Mouse (Mus musculus): ENCODE results near the gene Plekhg4. TPM values are rescaled to one million over a fixed set of nuclear protein-coding genes. Genes with fewer than 3 reads are reported as not detected.

Plekhg4 gene
- 0.80 and 1.1 TPM in 2 replicates for total RNA-seq (2012; rRNA removed)
- total RNA-seq (2014; rRNA removed), result 0.44 and 0.59 TPM in 2 replicates
- polyA plus RNA-seq (2012; ENCODE audit: insufficient read length, low read depth), result 0.33 and 0.54 TPM in 2 replicates

DNA sequence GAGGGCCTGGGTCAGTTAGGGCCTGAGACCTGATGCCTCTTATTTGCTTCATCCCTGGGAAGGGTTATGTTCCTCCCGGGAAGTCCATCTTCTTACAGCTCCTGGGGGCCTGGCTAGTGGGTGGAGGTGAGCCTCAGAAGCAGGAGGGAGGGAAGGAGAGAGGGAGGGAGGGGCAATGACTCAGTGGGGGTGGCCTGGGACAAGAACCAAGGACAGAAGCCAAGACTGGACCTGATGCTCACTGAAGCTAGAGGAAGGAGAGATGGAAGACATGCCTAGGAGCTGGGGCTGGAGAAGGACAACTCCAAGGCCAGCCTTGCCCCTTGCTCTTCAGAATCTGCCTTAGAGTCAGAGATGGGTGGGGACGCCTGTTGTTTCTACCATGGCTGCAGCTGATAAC is at the start of gene Plekhg4:
Gene Plekhg4 (plus strand): TSS at position 243 of the 400 bp plus-strand sequence.
- Histone ChIP-seq H3K4me2 (ENCODE audit: insufficient read depth, low read depth, poor library complexity, severe bottlenecking) (no peak within 1 kb of the TSS), H3K9ac (ENCODE audit: insufficient read depth, low read depth) (no peak within 1 kb of the TSS), H3K79me2 (replicated peaks; ENCODE audit: control insufficient read depth, extremely low read depth, insufficient read depth, poor library complexity, severe bottlenecking) (no peaks in the 10 kb centered on the region), H3K9me3 (replicated peaks; ENCODE audit: low read length) (peaks cover 7% of the 10 kb centered on the region), H3K27ac (ENCODE audit: insufficient read depth, low read depth) (no peak within 1 kb of the TSS), H3K27me3 (replicated peaks) (no peaks in the 10 kb centered on the region), H3K4me1 (ENCODE audit: control insufficient read depth in 1 of 2, insufficient read depth in 2 of 2) (no peaks in the 10 kb centered on the region), H3K36me3 (replicated peaks in 1 of 2; ENCODE audit: control insufficient read depth in 1 of 2, insufficient read depth in 1 of 2, low read length in 1 of 2) (peaks cover 0 to 3% of the 10 kb centered on the region in 2 experiments), H3K4me3 (replicated peaks in 1 of 3; ENCODE audit: low read depth in 2 of 3, low read length in 2 of 3, poor library complexity in 1 of 3) (no peak within 1 kb of the TSS)
- TF ChIP-seq CTCF (conservative IDR thresholded peaks at IDR 0.05 in 1 of 2, IDR thresholded peaks at IDR 0.05 in 1 of 2; ENCODE audit: low read depth in 2 of 2, low read length in 2 of 2), result no peak
- no peak for TF ChIP-seq MYC (IDR thresholded peaks at IDR 0.05; ENCODE audit: low read depth, low read length)
- no peak for TF ChIP-seq NELFE (IDR thresholded peaks at IDR 0.05; ENCODE audit: low read depth, low read length)
- TF ChIP-seq USF2 (conservative IDR thresholded peaks at IDR 0.05; ENCODE audit: low read depth, low read length), result no peak
- TF ChIP-seq CHD2 (IDR thresholded peaks at IDR 0.05; ENCODE audit: low read length), result no peak
- no peak for TF ChIP-seq NRF1 (IDR thresholded peaks at IDR 0.05; ENCODE audit: low read depth, low read length)
- no peak for TF ChIP-seq GABPA (IDR thresholded peaks at IDR 0.05; ENCODE audit: insufficient replicate concordance, low read depth, low read length)
- no peak for TF ChIP-seq JUND (conservative IDR thresholded peaks at IDR 0.05; ENCODE audit: low read depth, low read length)
- TF ChIP-seq ZKSCAN1 (IDR thresholded peaks at IDR 0.05; ENCODE audit: borderline replicate concordance, low read depth, low read length), result no peak
- no peak for DNase-seq (ENCODE audit: extremely low read depth)
- dilution Hi-C loops (cut with MboI; ENCODE audit: extremely low pct_ligation_motif_present, extremely low pct_unique_long_range_greater_than_20kb, low sequenced_read_pairs), result no loop called here
- in situ Hi-C loops (cut with MboI; ENCODE audit: low pct_ligation_motif_present, low pct_unique_long_range_greater_than_20kb, low sequenced_read_pairs), result no loop called here

DNA sequence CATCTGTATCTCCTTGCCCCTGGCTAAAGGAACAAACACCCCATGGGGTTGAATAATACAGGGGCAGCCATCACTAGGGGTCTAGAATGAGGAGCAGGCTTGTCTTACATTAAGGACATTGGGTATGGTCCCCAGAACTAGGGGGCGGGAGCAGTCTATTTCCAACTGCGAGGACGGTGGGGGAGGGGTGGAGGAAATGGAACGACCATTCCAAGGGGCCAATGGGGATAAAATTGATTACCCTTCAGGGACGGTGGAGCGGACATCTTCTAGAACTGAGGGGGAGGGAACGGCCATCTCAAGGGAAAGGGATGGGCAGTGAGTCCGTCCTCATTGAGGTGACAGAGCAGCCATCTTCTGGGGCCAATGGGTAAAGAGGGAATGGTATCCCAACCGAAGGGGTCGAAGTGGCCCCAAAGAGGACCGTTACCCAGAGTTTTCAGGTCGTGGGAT is 47.4 kb upstream of the Plekhg4 start:
- Histone ChIP-seq H3K9ac (ENCODE audit: insufficient read depth, low read depth) (peak overlapping the region; percentile 75), H3K4me2 (ENCODE audit: insufficient read depth, low read depth, poor library complexity, severe bottlenecking) (peak overlapping the region; percentile 85), H3K79me2 (replicated peaks; ENCODE audit: control insufficient read depth, extremely low read depth, insufficient read depth, poor library complexity, severe bottlenecking) (peaks cover 14% of the 10 kb centered on the region), H3K27ac (ENCODE audit: insufficient read depth, low read depth) (peak overlapping the region; percentile 11; the same call in 1 of the 2 replicates), H3K4me3 (replicated peaks in 1 of 3; ENCODE audit: low read depth in 2 of 3, low read length in 2 of 3, poor library complexity in 1 of 3) (peak overlapping the region; percentile 75 to 95 (median 84)), H3K4me1 (ENCODE audit: control insufficient read depth in 1 of 2, insufficient read depth in 2 of 2) (peaks cover 3 to 22% of the 10 kb centered on the region in 2 experiments), H3K36me3 (replicated peaks in 1 of 2; ENCODE audit: control insufficient read depth in 1 of 2, insufficient read depth in 1 of 2, low read length in 1 of 2) (peaks cover 42 to 50% of the 10 kb centered on the region in 2 experiments), H3K27me3 (replicated peaks) (no peaks in the 10 kb centered on the region), H3K9me3 (replicated peaks; ENCODE audit: low read length) (no peaks in the 10 kb centered on the region)
- TF ChIP-seq CHD2 (IDR thresholded peaks at IDR 0.05; ENCODE audit: low read length), result peak; percentile 71; the same call in 1 of the 2 replicates
- no peak for TF ChIP-seq ZC3H11A (IDR thresholded peaks at IDR 0.05; ENCODE audit: low read depth, low read length)
- dilution Hi-C loops (cut with MboI; ENCODE audit: extremely low pct_ligation_motif_present, extremely low pct_unique_long_range_greater_than_20kb, low sequenced_read_pairs), result no loop called here
- in situ Hi-C loops (cut with MboI; ENCODE audit: low pct_ligation_motif_present, low pct_unique_long_range_greater_than_20kb, low sequenced_read_pairs), result no loop called here
- peak; percentile 27 for DNase-seq (ENCODE audit: extremely low read depth)

DNA sequence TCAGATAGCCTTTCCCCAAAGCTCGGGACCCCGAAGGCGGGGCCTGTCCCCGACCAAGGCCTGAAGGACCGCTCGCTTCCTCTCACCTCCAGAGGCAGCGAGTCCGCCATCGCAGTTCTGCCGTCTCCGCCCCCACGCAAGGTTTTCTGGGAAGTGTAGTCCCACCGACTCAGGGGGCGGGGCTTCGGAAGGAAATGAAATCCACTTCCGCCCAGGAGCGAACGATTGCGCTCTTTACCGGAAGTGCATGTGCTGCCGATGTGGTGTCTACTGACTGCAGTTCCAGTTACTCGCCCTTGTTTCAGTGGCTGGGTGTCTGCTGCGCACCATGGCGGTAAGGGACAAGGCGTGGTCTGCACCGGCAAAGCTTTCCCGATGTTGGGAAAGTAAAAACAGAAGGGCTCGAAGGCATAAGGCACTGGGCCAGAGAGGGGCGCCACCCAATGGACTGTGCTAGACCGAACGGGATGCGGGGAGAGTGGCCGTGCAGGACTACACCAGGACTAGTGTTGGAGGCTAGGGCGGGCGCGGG is 46.9 kb upstream of the Plekhg4 start, which contains the start of the genes Lrrc29 and Tmem208:
Gene Lrrc29 (minus strand): TSS at position 138 of the 532 bp plus-strand sequence.
Gene Tmem208 (plus strand): TSS at position 214 of the 532 bp plus-strand sequence.
- in situ Hi-C loops (cut with MboI; ENCODE audit: low pct_ligation_motif_present, low pct_unique_long_range_greater_than_20kb, low sequenced_read_pairs), result no loop called here
- H3K9ac ChIP-seq (ENCODE audit: insufficient read depth, low read depth), result peak within 1 kb of the TSS; percentile 84
- H3K4me1 ChIP-seq (ENCODE audit: control insufficient read depth in 1 of 2, insufficient read depth in 2 of 2), result peaks cover 3 to 22% of the 10 kb centered on the region in 2 experiments
- dilution Hi-C loops (cut with MboI; ENCODE audit: extremely low pct_ligation_motif_present, extremely low pct_unique_long_range_greater_than_20kb, low sequenced_read_pairs), result no loop called here
- H3K4me3 ChIP-seq (replicated peaks in 1 of 3; ENCODE audit: low read depth in 2 of 3, low read length in 2 of 3, poor library complexity in 1 of 3), result peak within 1 kb of the TSS; percentile 75 to 95 (median 84)
- DNase-seq (ENCODE audit: extremely low read depth), result peak; percentile 98
- peak within 1 kb of the TSS; percentile 85 for H3K4me2 ChIP-seq (ENCODE audit: insufficient read depth, low read depth, poor library complexity, severe bottlenecking)
- H3K36me3 ChIP-seq (replicated peaks in 1 of 2; ENCODE audit: control insufficient read depth in 1 of 2, insufficient read depth in 1 of 2, low read length in 1 of 2), result peaks cover 43 to 55% of the 10 kb centered on the region in 2 experiments
- H3K9me3 ChIP-seq (replicated peaks; ENCODE audit: low read length), result no peaks in the 10 kb centered on the region
- peaks cover 14% of the 10 kb centered on the region for H3K79me2 ChIP-seq (replicated peaks; ENCODE audit: control insufficient read depth, extremely low read depth, insufficient read depth, poor library complexity, severe bottlenecking)
- H3K27me3 ChIP-seq (replicated peaks), result no peaks in the 10 kb centered on the region
- H3K27ac ChIP-seq (ENCODE audit: insufficient read depth, low read depth), result peak within 1 kb of the TSS; percentile 58
- TF ChIP-seq CTCF (conservative IDR thresholded peaks at IDR 0.05 in 1 of 2, IDR thresholded peaks at IDR 0.05 in 1 of 2; ENCODE audit: low read depth in 2 of 2, low read length in 2 of 2) (peak in 1 of 2 experiments; percentile 64; a peak in 2 of 4 replicates), SMC3 (IDR thresholded peaks at IDR 0.05; ENCODE audit: low read depth, low read length) (peak; percentile 39), RAD21 (IDR thresholded peaks at IDR 0.05; ENCODE audit: low read depth, low read length) (peak; percentile 10; the same call in 1 of the 2 replicates), USF2 (conservative IDR thresholded peaks at IDR 0.05; ENCODE audit: low read depth, low read length) (no peak), RCOR1 (conservative IDR thresholded peaks at IDR 0.05; ENCODE audit: low read depth, low read length) (no peak), JUND (conservative IDR thresholded peaks at IDR 0.05; ENCODE audit: low read depth, low read length) (no peak), ZC3H11A (IDR thresholded peaks at IDR 0.05; ENCODE audit: low read depth, low read length) (no peak), E2F4 (IDR thresholded peaks at IDR 0.05; ENCODE audit: insufficient replicate concordance, low read depth, low read length) (no peak), MXI1 (IDR thresholded peaks at IDR 0.05; ENCODE audit: low read depth, low read length) (peak; percentile 74), USF1 (IDR thresholded peaks at IDR 0.05; ENCODE audit: low read depth, low read length) (no peak), MEF2A (IDR thresholded peaks at IDR 0.05; ENCODE audit: borderline replicate concordance, low read depth, low read length) (0 out of 2 replicates have a peak, but pooled peaks have one; percentile 40), GABPA (IDR thresholded peaks at IDR 0.05; ENCODE audit: insufficient replicate concordance, low read depth, low read length) (peak; percentile 63; the same call in 1 of the 2 replicates), POLR2AphosphoS2 (IDR thresholded peaks at IDR 0.05; ENCODE audit: low read depth, low read length) (peak; percentile 85; the same call in 1 of the 2 replicates), UBTF (IDR thresholded peaks at IDR 0.05; ENCODE audit: low read depth, low read length) (peak; percentile 69; the same call in 1 of the 2 replicates), POLR2A (IDR thresholded peaks at IDR 0.05; ENCODE audit: low read depth, low read length) (peak; percentile 97), EP300 (IDR thresholded peaks at IDR 0.05; ENCODE audit: low read length) (no peak), PAX5 (IDR thresholded peaks at IDR 0.05; ENCODE audit: low read length) (no peak), HCFC1 (IDR thresholded peaks at IDR 0.05; ENCODE audit: low read depth, low read length) (peak; percentile 98)

Measured in CH12.LX (cell line).